Mouse (Mus musculus) cerebellum, adult 2 months (tissue): ENCODE measurements around the gene Actc1. TPM values are rescaled to one million over a fixed set of nuclear protein-coding genes. Genes with fewer than 3 reads are reported as not detected.

Experiments used
- DNase-seq, 2 experiments: peaks; one replicate each; pipeline ENCODE4 v3.0.0; 2021
- H3K27ac ChIP-seq: fragments of 200-500 bp; 2 replicates; pipeline ENCODE4 v1.5.1; 2012; ENCODE audit warnings: low read length, control low read depth, inconsistent platforms; ENCODE audit not compliant: insufficient read depth
- H3K27me3 ChIP-seq: fragments of 200-500 bp; 2 replicates; pipeline ENCODE4 v1.6.1; 2012; ENCODE audit warnings: inconsistent platforms, mild to moderate bottlenecking, low read length, moderate library complexity; ENCODE audit not compliant: control insufficient read depth, insufficient read depth
- H3K4me1 ChIP-seq: fragments of 200-500 bp; 2 replicates; pipeline ENCODE4 v1.6.1; 2011; ENCODE audit warnings: low read length; ENCODE audit not compliant: control insufficient read depth, insufficient read depth
- H3K4me3 ChIP-seq: fragments of 200-500 bp; replicated peaks from 2 replicates; pipeline ENCODE3; 2011; ENCODE audit warnings: mild to moderate bottlenecking, low read depth, low read length, control low read depth; ENCODE audit not compliant: insufficient read depth
- CTCF ChIP-seq: fragments of 200-500 bp; IDR thresholded peaks from 2 replicates; pipeline ENCODE4 v1.5.1; 2011; ENCODE audit warnings: low read depth, mild to moderate bottlenecking, control low read depth, low read length, moderate library complexity, borderline replicate concordance; ENCODE audit not compliant: insufficient read depth
- POLR2A ChIP-seq: fragments of 200-500 bp; IDR thresholded peaks from 2 replicates; pipeline ENCODE4 v1.6.1; 2011; ENCODE audit warnings: low read length, control low read depth, borderline replicate concordance; ENCODE audit not compliant: insufficient read depth
- WGBS: fragments of 180-500 bp; shearing (Covaris S2); methylation state at CpG from one replicate; pipeline ENCODE4 v1.1.7; 2018; 5-methylcytosine and 5-hydroxymethylcytosine counted together
- polyA plus RNA-seq: library from polyadenylated mRNA; depleted of rRNA; stranded (reverse); fragments of >200 nt; gene quantifications from 2 replicates; pipeline ENCODE4 v1.2.3, GENCODE M21; 2012

Actc1 gene
- polyA plus RNA-seq, 1 experiment = not detected

GRCm38 (mm10) chr2:114049372-114049771 lies 4.0 kb downstream of the Actc1 start:
- H3K27ac ChIP-seq = no peak overlapping the region
- no peaks in the 10 kb centered on the region for H3K27me3 ChIP-seq
- WGBS = 93% methylated on average over 7 of the region's 7 CpGs
- TF ChIP-seq CTCF = no peak
- TF ChIP-seq POLR2A = no peak
- H3K4me1 ChIP-seq = no peaks in the 10 kb centered on the region
- no peak for DNase-seq
- no peak overlapping the region for H3K4me3 ChIP-seq

GRCm38 (mm10) chr2:114047960-114048611 lies 5.3 kb downstream of the Actc1 start:
- Histone ChIP-seq H3K27ac (no peak overlapping the region), H3K4me1 (no peaks in the 10 kb centered on the region), H3K27me3 (no peaks in the 10 kb centered on the region), H3K4me3 (no peak overlapping the region)
- WGBS = 68% methylated on average over 5 of the region's 5 CpGs
- TF ChIP-seq CTCF = no peak
- no peak for TF ChIP-seq POLR2A
- no peak for DNase-seq

DNA sequence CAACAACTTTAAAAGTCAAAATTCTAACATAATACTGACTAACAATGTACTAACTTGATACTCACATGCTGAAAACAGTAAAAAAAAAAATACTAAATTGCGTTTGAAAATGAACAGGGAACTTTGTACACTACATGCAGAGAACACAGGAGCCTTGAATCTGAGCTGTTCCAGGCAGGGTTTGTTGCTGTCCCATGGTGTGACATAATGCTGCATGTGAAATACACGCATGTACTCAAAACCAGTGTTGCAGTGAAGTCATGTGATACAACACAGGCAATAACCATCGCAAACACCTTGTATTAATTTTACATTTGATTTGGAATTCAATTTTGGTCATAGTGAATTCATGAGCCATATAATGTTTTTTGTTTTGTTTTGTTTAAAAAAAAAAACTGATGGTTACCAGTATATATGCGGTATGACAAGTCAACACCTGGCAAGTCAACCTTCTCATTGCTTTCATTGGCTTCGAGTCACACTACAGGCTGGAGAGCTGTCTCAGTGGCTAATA lies 7.1 kb downstream of the Actc1 start:
- no peak overlapping the region for H3K4me3 ChIP-seq
- 96% methylated on average over 5 of the region's 5 CpGs for WGBS
- H3K27me3 ChIP-seq = no peaks in the 10 kb centered on the region
- H3K4me1 ChIP-seq = no peaks in the 10 kb centered on the region
- H3K27ac ChIP-seq = no peak overlapping the region
- TF ChIP-seq CTCF = no peak
- no peak for TF ChIP-seq POLR2A
- no peak for DNase-seq

DNA sequence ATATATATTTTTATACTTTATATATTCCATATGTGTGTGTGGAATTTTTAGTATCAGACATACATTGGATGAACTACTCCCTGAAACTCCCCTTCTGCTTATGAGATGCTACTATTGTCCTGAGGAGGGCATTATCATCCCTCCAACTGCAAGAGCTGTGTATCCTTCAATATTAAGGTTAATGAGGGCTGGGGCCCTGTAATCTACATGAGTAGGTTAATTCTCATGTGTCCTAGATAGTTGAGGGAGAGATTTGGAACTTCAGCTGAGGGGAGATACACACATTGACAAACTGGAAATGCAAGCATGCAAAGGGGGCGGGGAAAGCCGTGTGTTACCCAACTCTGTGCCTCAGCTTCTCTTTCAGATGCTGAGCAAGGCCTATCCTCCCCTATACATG lies 15.4 kb downstream of the Actc1 start:
- DNase-seq = no peak
- WGBS = 63% methylated on average over 2 of the region's 2 CpGs
- H3K4me1 ChIP-seq = no peaks in the 10 kb centered on the region
- no peaks in the 10 kb centered on the region for H3K27me3 ChIP-seq
- H3K4me3 ChIP-seq = no peak overlapping the region
- TF ChIP-seq POLR2A (no peak), CTCF (no peak)
- H3K27ac ChIP-seq = no peak overlapping the region

GRCm38 (mm10) chr2:114032259-114032658 lies 21.1 kb downstream of the Actc1 start:
- no peak overlapping the region for H3K4me3 ChIP-seq
- TF ChIP-seq POLR2A (no peak), CTCF (no peak)

GRCm38 (mm10) chr2:114023383-114023782 lies 30.0 kb downstream of the Actc1 start:
- H3K27ac ChIP-seq = no peak overlapping the region
- no peak for DNase-seq
- no peaks in the 10 kb centered on the region for H3K27me3 ChIP-seq
- no peak overlapping the region for H3K4me3 ChIP-seq
- WGBS = 94% methylated on average over 6 of the region's 6 CpGs
- H3K4me1 ChIP-seq = no peaks in the 10 kb centered on the region
- TF ChIP-seq POLR2A (no peak), CTCF (no peak)

More at GRCm38 (mm10) chr2:114032259-114032658, 21.1 kb downstream of the Actc1 start:
- DNase-seq = no peak
- no peaks in the 10 kb centered on the region for H3K4me1 ChIP-seq
- no peaks in the 10 kb centered on the region; the same call in 1 of the 2 replicates for H3K27me3 ChIP-seq
- WGBS = 59% methylated on average over 2 of the region's 2 CpGs
- no peak overlapping the region for H3K27ac ChIP-seq

DNA sequence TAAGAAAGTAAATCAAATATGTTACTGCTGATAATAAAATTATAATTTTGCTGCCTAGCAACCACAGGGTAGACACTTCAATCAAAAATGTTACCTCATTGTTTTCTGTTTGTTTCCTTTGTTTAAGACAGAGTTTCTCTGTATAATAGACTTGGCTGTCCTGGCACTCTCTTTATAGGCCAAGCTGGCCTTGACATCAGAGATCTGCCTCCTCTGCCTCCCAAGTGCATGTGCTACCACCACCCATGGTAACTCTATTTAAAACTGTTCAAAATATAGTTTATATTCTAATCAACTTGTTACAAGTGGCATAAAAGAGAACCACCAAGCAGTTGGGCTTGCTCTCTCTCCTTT lies 33.2 kb downstream of the Actc1 start:
- Histone ChIP-seq H3K27me3 (no peaks in the 10 kb centered on the region), H3K27ac (no peak overlapping the region), H3K4me3 (no peak overlapping the region), H3K4me1 (no peaks in the 10 kb centered on the region)
- TF ChIP-seq POLR2A (no peak), CTCF (no peak)
- no peak for DNase-seq

DNA sequence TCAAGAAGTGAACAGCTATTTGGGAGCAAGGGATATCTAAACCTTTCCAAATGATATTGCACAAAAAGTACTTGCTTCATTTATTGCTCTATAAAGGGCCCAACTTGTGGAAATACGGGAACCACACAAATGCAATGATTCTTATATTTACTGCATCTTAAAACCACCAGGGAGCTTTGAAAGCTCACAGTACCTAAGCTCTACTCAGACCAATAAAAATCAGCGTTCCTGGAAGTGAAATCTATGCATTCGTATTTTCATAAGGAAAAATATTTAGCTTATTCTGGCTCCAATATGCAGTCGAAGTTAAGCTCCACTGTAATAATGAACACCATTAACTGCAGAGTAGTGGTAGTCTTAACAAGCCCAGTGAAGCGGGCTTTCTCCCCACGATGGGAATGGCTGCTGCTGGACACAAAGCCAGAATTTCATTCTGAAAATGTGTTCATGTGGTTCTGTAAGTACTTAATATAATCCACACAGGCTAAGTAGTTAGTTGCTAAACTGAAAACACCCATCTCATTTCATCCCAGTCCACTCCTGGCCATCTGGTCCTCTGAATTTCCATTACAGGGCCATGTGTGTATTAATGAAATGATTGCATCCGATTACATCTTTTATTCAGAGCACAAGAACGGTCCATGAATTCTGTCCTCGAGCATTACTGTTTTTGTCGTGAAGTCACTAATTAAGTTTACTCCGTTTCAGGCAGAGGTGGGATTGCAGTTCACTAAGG lies 33.7 kb downstream of the Actc1 start:
- DNase-seq = no peak
- TF ChIP-seq CTCF (no peak), POLR2A (no peak)
- WGBS = 60% methylated on average over 11 of the region's 11 CpGs
- no peaks in the 10 kb centered on the region for H3K27me3 ChIP-seq
- H3K4me1 ChIP-seq = no peaks in the 10 kb centered on the region
- H3K27ac ChIP-seq = no peak overlapping the region
- H3K4me3 ChIP-seq = no peak overlapping the region
